Mouse (Mus musculus): Measurements from ENCODE around the gene Sept6.
"Not testable (repeated sequence)": the region's sequence is repeated elsewhere in the genome, so short reads cannot be mapped to it uniquely, and the experiment has no call there.

Sept6 gene

DNA sequence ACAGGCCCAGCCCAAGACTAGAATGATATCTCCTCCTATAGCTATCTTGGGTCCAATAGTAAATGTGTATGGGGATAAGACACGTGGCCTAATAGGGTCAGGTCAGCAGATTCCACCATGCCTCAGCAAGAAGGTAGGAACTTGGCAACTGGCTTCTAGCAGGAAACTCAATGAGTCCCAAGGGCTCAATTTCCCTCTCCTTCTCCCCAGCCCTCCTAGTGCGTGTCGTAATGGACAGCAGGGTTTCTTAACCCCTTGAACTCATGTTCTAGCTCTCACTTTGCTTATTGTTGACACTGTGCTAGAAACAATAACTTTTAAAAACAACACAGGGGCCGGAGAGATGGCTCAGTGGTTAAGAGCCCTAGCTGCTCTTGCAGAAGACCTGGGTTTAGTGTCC lies 22.1 kb downstream of the Sept6 start:
- no peak for DNase-seq (ENCODE audit: low spot score)

DNA sequence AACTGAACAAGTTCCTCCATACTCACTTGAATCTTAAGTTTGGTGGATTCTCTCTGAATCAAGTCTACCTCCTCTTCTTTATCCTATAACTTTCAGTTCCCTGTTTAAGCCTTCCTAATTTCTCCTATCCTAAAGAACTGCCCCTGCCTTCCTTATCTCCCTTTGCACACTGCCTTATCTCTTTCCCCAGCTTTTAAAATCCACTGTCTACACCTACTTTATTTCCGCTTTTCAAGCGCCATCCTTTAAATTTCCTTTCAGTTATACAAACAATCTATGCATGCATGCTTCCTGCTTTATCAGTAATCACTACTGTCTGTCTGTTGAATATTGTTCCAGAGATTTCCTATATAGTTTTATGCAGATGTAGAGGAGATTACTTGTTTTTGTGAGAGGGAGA lies 34.9 kb downstream of the Sept6 start:
- DNase-seq (ENCODE audit: low spot score) = peak; percentile 18

DNA sequence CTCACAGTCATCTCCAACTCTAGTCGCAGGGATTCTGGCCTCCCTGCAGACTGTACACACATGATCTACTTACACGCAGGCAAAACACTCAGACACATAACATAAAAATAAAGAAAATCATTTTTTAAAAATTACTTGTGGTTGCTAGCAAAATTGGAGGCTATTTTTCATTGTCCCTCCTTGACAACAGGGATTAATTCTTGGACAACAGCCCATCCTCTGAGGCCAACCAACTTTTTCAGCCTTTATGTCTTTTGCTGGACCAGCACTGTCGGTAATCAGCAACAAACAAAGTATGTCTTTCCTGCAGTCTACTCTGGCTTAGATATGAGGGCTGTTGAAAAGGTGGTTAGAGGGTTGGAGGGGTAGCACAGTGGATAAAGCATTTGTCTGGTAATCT lies 50.5 kb downstream of the Sept6 start:
- DNase-seq (ENCODE audit: low spot score) = no peak

DNA sequence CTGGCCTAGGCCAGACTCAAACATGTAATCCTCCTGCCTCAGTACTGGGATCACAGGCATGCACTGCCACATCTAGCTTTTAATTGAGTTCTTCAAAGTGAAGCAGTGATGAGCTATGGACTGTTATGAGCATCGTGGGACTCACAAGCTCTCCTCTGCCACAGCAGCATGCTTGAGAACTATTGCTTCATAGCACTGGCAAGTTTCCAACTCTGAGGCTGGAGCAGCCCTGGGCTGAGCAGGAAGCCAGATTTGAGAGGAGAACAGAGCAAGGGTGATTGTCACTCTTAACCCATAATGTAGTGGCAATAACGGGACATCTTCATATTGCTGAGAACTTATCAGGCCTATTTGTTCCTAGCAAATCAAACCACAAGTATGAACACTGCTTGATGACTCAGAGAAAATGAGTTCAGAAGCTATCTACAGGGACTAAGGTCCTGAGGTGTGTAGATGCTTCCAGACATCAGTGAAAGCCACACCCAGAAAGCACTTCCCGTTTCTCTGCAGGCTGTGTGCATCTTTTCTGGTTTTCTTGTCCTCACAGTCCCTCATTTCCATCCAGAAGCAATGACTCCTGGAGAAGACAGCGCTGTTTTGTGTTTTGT lies 51.7 kb downstream of the Sept6 start:
- no peak for DNase-seq (ENCODE audit: low spot score)

DNA sequence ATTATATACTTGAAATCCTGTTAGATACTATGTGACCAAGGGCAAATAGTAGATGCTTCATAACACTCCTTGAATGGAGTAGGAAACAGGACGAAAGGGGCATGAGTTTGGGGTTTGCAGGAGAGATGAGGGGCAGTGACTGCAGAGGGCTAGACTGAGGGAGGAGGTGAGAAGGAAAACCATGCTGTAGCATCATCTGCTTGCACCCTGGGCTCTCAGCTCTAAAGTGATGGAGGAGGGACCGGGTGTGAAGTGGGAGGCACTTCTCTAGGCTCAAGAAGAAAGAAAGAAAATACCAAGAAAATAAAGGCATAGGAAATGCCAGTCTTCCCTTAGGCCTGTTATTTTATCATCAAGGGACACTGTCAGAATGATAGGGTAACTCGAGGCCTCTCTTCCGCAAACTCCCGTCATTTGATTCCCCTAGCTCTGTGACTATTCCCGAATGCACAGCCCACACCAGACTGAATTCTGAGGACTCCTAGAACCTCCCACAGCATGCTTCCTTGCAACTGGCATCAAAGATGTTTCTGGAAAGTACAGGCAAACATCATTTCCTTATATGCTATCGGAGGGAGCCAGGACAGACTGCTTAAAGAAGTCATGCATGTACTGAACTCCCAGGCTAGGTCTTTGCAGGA lies 56.1 kb downstream of the Sept6 start:
- DNase-seq (ENCODE audit: low spot score) = no peak

DNA sequence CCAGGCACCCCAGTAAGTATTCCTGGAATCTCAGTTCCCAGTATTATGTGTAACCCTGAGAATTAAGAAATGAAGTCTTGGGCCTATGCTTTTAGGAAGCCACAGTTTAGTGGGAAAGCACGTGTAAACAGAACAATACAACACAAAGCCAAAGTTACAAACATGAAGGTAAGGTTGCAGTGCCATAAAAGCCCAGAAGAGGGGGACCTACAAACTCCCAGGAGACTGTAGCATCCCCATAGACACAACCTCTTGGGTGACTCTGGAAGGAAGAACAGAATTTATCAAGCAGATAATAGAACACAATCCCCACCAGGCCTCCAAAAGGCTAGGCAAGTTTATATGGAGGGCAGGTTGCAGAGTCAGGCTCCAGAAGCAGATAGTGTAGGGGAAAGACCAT lies 61.0 kb downstream of the Sept6 start:
- no peak for DNase-seq (ENCODE audit: low spot score)

DNA sequence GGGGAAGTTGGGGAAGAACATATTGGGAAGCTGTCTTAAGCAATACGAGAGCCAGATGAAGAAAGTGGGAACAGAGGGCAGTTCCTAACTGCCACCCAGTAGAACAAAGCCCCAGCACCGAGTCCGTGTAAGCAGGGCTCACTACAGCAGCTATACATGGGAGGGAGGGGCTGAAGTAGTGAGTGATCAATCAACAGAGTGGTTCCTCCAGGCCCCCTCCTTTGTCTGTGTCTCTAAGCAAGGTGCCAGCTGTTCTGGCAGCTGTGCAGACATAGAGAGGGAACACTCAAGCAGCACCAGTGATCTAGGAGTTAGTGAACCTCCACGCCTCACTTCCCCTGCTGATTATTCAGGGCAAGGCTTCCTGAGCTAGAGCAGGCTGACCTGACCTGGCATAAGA lies 61.9 kb downstream of the Sept6 start:
- DNase-seq (ENCODE audit: low spot score) = no peak

DNA sequence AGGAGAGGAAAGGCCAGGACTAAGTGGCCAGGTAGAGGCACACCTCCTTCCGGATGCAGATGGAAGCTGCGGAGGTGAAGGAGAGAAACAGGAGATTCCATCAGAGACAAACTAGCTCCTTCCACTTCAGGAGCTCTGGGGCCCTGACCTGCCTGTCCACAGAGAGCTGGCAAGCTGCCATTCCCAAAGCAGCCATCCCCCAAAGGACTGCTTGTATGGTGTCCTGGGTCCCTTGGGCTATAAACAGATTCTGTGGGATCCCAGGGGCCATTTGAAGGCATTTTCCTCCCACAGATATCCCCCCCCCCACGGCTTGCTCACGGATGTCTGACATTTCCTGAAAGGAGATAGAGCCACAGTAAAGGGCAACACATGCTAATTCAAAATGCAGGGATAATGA lies 62.8 kb downstream of the Sept6 start:
- no peak for DNase-seq (ENCODE audit: low spot score)

DNA sequence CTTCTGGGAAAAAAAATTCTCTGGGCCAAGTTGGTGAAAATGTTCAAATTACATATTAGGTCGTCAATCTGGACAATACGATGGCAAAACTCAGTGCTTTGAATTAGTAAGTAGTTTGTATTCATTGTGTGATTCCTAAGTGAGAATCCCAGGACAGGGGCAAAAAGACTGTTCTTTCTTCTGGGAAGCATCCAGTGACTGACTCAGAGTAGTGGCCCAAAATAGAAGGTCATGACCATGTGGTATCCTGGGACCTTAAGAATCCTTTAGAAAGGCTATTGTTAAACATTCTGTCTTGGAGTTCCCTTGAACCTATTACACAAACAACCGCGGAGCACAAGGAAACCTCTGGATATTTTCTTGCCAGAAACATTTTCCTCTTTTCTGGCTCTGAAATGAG lies 70.2 kb downstream of the Sept6 start:
- DNase-seq (ENCODE audit: low spot score) = no peak

DNA sequence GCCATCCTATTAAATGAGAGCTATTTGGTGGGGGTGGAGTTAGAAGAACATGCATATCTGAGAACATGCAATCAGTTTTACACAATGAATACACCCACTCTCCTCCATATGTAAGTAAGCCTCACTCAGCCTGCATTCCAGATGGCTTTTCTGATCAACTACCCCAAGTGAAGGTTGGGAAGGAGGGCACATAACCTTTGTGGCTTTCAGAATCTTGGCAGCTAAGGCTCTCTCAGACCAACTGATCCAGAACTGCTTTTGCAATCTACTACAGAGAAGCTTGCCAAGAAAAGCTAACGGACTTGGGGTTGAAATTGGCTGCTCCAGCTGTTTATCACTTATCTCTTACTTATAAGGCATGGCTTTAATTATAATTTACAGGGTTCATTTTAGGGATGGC lies 73.8 kb downstream of the Sept6 start:
- no peak for DNase-seq (ENCODE audit: low spot score)

DNA sequence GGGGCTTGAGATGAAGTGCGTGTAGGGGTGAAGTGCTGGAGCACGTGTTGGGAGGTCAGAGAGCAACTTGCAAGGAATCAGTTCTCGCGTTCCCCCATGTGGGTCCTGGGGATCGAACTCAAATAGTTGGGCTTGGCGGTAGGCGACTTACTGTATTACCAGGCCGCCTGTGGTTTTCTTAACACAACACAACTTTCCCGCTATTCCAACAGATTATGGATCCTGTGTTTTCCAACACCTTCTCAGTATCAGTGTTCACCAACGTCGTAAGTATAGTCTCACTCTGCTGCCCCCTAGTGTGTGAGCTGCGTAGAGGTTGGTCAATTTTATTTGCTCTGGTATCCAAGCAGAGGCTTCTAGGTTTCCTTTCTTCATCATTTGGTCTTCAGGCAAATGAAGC lies 80.3 kb downstream of the Sept6 start:
- peak; percentile 42 for DNase-seq (ENCODE audit: low spot score)

DNA sequence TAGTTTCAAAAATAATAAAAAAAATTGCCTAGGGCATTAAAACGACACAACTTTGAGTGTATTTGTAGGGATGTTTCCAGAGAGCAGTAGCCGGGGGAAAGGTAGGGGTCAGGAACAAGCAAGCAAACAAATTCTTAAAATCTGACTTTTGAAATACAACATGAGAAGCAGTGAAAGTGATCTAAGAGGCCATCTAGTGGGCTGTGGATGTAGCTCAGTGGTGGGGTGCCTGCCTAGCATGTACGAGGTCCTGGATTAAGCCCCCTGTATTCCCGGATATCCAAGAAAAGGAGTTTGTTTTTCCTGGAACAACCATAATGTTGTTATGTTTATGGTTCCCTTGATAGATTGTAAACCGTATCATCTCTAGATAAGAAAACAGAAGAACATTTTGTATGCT lies 85.1 kb downstream of the Sept6 start:
- no peak for DNase-seq (ENCODE audit: low spot score)

DNA sequence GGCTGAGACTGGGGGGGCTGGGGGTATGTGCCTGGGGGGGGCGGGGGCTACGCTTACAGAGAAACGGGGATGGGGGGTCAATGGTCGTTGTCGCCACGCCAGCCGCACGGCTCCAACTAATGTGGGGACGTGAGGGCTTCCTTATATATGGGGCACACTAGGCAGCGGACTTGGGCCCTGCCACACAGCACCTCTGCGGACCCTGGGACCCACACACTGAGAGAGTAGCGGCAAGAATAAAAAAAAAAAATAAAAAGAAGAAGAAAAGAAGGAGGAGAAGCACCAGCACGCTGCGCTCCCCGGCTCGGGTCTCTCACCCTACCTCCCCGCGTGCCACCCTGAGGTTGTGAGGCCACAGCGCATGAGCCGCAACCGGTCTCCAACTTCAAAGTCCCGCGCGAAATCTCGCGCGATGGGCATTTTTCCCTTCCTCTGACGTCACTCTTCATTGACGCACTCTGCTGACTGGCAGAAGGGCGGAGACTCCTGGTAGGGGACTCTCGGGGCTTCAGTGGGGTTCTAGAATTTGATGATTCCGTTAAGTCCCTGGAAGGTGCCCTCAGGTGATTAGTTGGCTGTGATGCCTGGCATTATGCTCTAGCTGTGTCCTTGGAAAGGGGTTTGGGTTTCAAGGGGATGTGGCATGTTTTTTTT lies 88.4 kb downstream of the Sept6 start:
- DNase-seq (ENCODE audit: low spot score) = peak; percentile 84

DNA sequence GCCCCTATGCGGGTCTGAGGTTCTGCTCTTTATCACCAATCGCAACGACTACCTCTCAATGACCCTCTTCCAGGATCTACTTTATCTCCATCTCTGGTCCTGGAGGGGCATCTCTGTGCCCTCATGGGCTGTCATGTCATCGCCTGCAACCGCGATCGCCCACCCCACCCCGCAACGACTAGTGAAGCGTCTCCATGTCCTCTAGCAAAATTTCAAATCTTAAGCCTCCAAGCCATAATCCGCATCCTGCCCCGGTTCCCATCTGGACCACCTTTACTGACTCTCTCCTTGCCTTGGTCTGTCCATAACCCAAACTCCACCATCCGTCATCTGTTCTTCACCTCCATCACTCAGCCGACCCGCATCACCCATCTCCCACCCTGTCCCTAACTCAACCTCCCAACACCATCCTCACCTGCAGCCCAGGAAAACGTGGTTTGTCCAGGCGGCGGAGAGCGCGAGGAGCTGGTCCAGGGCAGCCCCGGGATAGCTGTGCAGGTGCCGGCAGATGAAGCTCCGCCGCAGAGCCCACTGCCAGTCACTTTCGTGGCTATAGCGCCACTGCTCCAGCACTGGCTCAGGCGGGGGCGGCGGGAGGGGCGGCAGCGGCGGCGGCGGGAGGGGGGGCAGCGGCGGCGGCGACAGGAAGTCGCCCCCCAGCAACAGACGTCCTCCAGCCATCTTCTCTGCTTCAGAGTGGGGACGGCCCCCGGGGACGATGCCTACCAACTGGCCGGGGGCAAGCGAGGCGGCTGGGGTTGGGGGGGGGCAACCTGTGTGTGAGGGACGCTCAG lies 89.1 kb downstream of the Sept6 start, which contains the start of gene Nkrf:
Gene Nkrf (minus strand): TSS at position 579 of the 794 bp plus-strand sequence.
- DNase-seq (ENCODE audit: low spot score) = no peak

DNA sequence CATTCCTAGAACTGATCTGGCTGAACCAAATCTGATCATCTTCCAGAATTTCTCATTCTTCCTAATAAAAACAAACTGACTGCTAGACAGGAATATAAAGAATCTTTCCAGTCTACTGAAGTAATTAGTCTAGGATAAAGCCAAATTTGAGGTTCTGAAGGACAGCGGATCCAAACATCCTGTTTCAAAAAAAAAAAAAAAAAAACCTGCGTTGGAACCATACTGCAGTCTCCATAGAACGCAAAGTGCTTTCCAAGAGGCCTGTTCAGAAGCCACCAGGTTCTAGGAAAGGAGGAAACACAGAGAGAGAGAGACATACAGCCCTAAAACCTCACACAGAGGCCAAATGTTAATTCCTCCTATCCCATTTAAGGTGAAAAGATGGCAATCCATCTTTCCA lies 89.9 kb downstream of the Sept6 start:
- no peak for DNase-seq (ENCODE audit: low spot score)

DNA sequence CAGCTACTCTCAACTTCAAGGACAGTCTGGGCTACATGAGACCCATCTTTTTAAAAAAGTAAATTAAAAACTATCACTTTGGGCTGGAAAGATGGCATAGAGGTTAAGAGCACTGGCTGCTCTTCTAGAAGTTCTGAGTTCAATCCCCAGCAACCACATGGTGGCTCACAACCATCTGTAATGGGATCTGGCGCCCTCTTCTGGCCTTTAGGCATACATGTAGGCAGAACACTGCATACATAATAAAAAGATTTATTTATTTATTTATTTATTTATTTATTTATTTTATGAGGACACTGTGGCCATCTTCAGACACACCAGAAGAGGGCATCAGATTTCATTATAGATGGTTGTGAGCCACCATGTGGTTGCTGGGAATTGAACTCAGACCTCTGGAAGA lies 92.7 kb downstream of the Sept6 start:
- DNase-seq (ENCODE audit: low spot score) = not testable (repeated sequence)

DNA sequence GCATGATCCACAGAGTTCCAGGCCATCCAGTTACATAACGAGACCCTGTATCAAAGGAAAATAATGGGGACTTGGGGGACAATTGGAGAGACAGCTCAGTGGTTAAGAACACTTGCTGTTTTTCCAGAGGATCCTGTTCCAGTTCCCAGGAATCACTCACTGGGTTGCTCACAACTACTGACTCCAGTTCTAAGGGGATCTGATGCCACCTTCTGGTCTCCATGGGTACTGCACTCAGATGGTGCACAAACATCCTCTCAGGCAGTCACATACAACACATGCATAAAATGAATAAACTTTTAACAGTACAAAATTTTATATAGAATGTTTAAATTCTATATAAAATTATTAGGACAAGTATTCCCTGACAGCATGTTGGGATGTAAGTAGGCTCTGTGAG lies 106.9 kb downstream of the Sept6 start:
- DNase-seq (ENCODE audit: low spot score) = no peak

DNA sequence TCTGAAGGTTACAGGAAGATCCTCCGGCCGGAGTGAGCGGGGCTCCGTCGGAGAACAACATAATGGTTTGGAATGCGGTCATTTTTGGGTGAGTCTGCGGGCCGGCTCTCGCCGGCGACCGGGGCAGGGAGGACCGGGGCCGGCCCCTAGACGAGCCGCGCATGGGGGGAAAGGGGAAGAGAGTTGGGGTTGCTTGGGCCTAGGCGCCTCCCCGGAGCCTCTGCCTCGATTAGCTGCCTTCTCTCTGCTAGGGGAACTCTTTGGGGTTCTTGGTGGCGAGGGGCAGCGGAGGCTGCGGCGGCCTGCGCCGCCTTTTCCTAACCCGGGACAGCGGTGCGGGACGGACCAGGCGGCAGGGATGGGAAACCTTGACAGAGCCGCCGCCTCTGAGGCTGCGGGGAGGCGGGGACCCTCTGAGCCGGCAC lies 116.9 kb downstream of the Sept6 start:
- no peak for DNase-seq (ENCODE audit: low spot score)

DNA sequence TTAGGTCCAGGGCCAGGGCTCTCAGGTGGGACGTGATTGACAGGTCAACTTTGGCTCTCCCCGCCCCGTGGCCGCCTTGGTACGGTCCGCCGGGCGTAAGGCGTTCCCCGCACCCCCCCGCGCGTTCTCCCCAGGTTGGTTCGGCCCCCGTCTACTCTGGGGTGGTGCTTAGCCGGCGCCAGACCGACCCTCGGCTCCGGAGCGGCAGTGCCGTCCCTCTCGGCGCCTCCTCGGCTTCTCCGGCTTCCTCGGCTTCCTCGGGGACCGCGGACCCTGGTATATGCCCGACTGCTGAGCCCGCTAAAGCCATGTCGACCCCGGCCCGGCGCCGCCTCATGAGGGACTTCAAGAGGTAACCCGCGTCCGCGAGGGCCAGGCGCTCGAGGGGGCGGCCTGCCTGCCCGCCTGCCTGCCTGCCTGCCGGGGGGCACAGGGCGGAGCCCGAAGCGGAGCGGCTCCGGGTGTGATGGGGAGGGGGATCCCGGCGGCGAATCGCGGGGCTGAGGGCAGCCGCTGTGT lies 117.4 kb downstream of the Sept6 start:
- peak; percentile 79 for DNase-seq (ENCODE audit: low spot score)

DNA sequence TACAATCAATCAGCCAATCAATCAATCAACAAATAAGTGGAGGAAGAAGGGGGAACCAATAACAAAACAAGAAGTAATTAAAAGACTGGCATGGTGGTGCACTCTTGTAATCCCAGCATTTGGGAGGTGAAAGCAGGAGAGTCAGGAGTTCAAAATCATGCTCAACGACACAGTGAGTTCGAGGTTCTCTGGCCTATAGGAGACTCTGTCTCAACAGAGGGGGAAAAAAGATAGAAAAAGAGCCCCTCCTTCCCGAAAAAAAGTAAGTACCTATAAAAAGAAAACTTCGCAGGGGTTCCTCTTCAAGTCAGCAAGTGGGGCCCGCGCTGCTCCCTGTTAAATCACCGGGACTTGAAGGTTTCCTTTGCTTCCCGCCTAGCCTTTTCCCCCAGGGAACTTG lies 117.8 kb downstream of the Sept6 start, which contains the start of the genes Ube2a and C330007P06Rik:
Gene Ube2a (plus strand): TSS at position 136 of the 400 bp plus-strand sequence.
Gene C330007P06Rik (minus strand): TSS at position 347 of the 400 bp plus-strand sequence.
- DNase-seq (ENCODE audit: low spot score) = no peak

DNA sequence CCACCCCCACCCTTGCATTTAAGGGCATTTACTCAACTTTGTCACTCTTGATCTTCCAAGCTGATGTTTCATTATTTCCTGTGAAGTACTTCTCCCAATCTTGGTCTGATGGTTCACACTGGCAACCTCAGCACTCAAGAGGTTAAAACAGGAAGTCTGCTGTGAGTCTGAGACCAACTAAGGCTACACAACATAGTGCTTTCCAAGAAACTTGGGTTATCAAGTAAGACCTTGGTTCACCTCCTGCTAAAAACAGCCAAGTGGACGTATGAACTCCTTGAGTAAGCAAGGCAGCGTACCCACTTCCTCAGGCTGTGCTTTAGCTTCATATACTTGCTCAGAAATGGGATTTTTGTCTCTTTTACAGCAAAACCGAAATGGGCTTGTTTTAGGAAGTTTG lies 121.2 kb downstream of the Sept6 start:
- no peak for DNase-seq (ENCODE audit: low spot score)

DNA sequence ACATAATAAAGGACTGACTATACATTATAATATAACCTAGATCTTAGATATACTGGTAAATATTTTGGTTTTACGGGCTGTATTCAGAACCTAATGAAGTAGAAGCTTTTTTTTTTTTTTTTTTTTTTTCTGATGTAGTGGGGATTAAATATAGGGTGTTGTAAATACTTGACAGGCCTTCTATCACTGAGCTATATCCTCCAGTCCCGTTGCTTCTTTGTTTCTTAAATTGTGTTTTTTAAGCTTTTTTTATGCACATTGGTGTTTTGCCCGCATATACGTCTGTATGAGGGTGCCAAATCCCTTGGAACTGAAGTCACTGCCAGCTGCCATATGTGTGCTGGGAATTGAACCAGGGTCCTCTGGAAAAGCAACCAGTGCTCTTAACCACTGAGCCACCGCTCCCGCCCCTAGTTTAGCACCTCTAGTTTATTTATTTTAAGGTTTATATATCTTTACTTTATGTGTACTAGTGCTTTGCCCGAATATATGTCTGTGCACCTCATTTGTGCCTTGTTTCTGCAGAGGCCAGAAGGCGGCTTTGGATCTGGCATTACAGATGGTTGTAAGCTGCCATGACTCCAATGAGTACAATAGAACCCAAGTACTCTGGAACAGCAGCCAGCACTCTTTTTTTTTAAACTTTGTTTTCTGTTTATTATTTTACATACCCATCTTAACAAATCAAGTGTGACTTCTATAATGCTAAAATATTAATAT lies 126.8 kb downstream of the Sept6 start:
- no peak for DNase-seq (ENCODE audit: low spot score)

All from c-Kit-positive CD71-positive TER-119-positive erythroid progenitor cells, embryonic 14.5 days (primary cell).